Mouse (Mus musculus): ENCODE results near the gene Rora. TPM values are rescaled to one million over a fixed set of nuclear protein-coding genes. Genes with fewer than 3 reads are reported as not detected.

Rora gene
- polyA plus RNA-seq, 1 experiment from 2014 or later: 4.2 TPM

GRCm38 (mm10) chr9:69435662-69436061 lies 782.1 kb downstream of the Rora start:
- Histone ChIP-seq H3K27ac (no peak overlapping the region), H3K9me3 (no peaks in the 10 kb centered on the region), H3K27me3 (ENCODE audit: insufficient read depth, poor library complexity, severe bottlenecking) (no peaks in the 10 kb centered on the region), H3K4me3 (no peak overlapping the region), H3K4me1 (replicated peaks) (peaks cover 32% of the 10 kb centered on the region), H3K36me3 (peaks cover 11% of the 10 kb centered on the region)
- no peak for DNase-seq (ENCODE audit: low spot score)

Data from hindbrain, embryonic 10.5 days (tissue).